Comparison of ENCODE assay signal across 10 mouse cellular contexts in the genomic region with DNA sequence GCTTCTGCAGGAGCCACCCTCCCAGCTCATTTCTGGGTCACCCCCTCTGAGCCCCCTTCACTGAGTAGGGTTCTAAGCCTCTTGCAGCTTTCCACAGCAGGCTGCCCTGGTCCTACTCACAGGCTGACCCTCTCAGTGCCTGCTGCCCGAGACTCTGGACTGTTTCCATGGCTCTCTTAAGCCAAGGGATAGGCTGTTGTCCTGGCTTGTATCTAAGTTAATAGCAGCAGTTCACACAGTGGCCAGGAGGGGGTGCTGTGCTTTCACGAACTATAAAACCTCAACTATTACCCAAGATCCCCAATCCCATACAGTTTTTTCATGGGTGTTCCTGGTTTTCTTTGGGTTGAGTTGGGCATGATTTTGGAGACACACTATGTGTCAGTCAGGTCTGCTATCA. TPM values are rescaled to one million over a fixed set of nuclear protein-coding genes. Genes with fewer than 3 reads are reported as not detected.
DNase-seq lines count a peak whose midpoint lies in the region; ATAC-seq and TF ChIP-seq lines count a peak whose summit lies in the region.
"Had no signal": no experiment of that assay in that cellular context is flagged by ENCODE, and none has a peak within 500 bp of the region (broad histone marks: within the 10 kb centered on the region; RNA-seq: fewer than 3 reads in every experiment).

No protein-coding gene starts in this region.

- no peaks in the 10 kb centered on the region for H3K9me3 ChIP-seq in midbrain, embryonic 11.5 days (ENCODE audit: control insufficient read depth, low read length)
- H3K9me3 ChIP-seq in midbrain, embryonic 13.5 days = no peaks in the 10 kb centered on the region
- H3K9me3 ChIP-seq in liver, postnatal 0 days (ENCODE audit: low read length) = no peaks in the 10 kb centered on the region
- H3K9me3 ChIP-seq: heart, embryonic 13.5 days had no signal

- H3K4me1 ChIP-seq in midbrain, embryonic 11.5 days (ENCODE audit: control insufficient read depth, insufficient read depth, low read length) = no peaks in the 10 kb centered on the region
- no peaks in the 10 kb centered on the region for H3K4me1 ChIP-seq in midbrain, embryonic 13.5 days (replicated peaks)
- H3K4me1 ChIP-seq in liver, postnatal 0 days (ENCODE audit: insufficient read depth) = no peaks in the 10 kb centered on the region
- H3K4me1 ChIP-seq: heart, embryonic 13.5 days had no signal

- 37% methylated on average over 2 of the region's 2 CpGs for WGBS in midbrain, embryonic 11.5 days
- WGBS in midbrain, embryonic 13.5 days = 36% methylated on average over 2 of the region's 2 CpGs
- 8% methylated on average over 2 of the region's 2 CpGs for WGBS in liver, postnatal 0 days (ENCODE audit: insufficient replicate concordance)

- no peaks in the 10 kb centered on the region for H3K36me3 ChIP-seq in midbrain, embryonic 11.5 days (ENCODE audit: control insufficient read depth, insufficient read depth, low read length)
- no peaks in the 10 kb centered on the region for H3K36me3 ChIP-seq in midbrain, embryonic 13.5 days
- H3K36me3 ChIP-seq in liver, postnatal 0 days (replicated peaks; ENCODE audit: insufficient read depth, low read length) = no peaks in the 10 kb centered on the region
- H3K36me3 ChIP-seq: heart, embryonic 13.5 days had no signal

- ATAC-seq in midbrain, embryonic 11.5 days (ENCODE audit: low FRiP score) = no peak
- ATAC-seq in midbrain, embryonic 13.5 days = no peak
- no peak for ATAC-seq in liver, postnatal 0 days

- TF ChIP-seq EP300 in liver, postnatal 0 days (IDR thresholded peaks at IDR 0.05; ENCODE audit: low read depth) = no peak

- H3K4me2 ChIP-seq in midbrain, embryonic 11.5 days = no peak overlapping the region
- H3K4me2 ChIP-seq in midbrain, embryonic 13.5 days (replicated peaks) = no peak overlapping the region
- no peak overlapping the region for H3K4me2 ChIP-seq in liver, postnatal 0 days (ENCODE audit: low read depth, low read length)
- H3K4me2 ChIP-seq: heart, embryonic 13.5 days had no signal

- H3K27me3 ChIP-seq in midbrain, embryonic 11.5 days (ENCODE audit: control insufficient read depth, insufficient read depth, low read length) = no peaks in the 10 kb centered on the region
- H3K27me3 ChIP-seq in midbrain, embryonic 13.5 days = no peaks in the 10 kb centered on the region
- H3K27me3 ChIP-seq in liver, postnatal 0 days (ENCODE audit: insufficient read depth, low read length) = no peaks in the 10 kb centered on the region

- H3K27ac ChIP-seq in midbrain, embryonic 11.5 days (ENCODE audit: low read depth, low read length) = no peak overlapping the region
- no peak overlapping the region for H3K27ac ChIP-seq in midbrain, embryonic 13.5 days
- no peak overlapping the region for H3K27ac ChIP-seq in liver, postnatal 0 days (ENCODE audit: low read depth)
- H3K27ac ChIP-seq: heart, embryonic 13.5 days had no signal

- H3K4me3 ChIP-seq in midbrain, embryonic 11.5 days (ENCODE audit: low read depth, low read length) = no peak overlapping the region
- H3K4me3 ChIP-seq in midbrain, embryonic 13.5 days (replicated peaks) = no peak overlapping the region
- no peak overlapping the region for H3K4me3 ChIP-seq in liver, postnatal 0 days (ENCODE audit: low read depth, low read length)
- H3K4me3 ChIP-seq: heart, embryonic 13.5 days had no signal

- peak; percentile 26 to 47 for DNase-seq in adrenal gland, adult 18-20 months (ENCODE audit: low spot score in 2 of 2)
- DNase-seq in adrenal gland, adult 2 months = no peak
- peak; percentile 94 for DNase-seq in midbrain, embryonic 11.5 days (ENCODE audit: low spot score, missing footprints)
- peak; percentile 14 for DNase-seq in cerebellum, adult 11-12 months
- peak; percentile 49 for DNase-seq in heart, postnatal 4 days
- DNase-seq in liver, postnatal 0 days = peak; percentile 72
- DNase-seq in right cerebral cortex, postnatal 4 days = peak; percentile 68

- H3K9ac ChIP-seq in midbrain, embryonic 11.5 days (ENCODE audit: low read length) = no peak overlapping the region
- no peak overlapping the region for H3K9ac ChIP-seq in midbrain, embryonic 13.5 days (replicated peaks)
- H3K9ac ChIP-seq in liver, postnatal 0 days (replicated peaks) = no peak overlapping the region
- H3K9ac ChIP-seq: heart, embryonic 13.5 days had no signal

- TF ChIP-seq CTCF in liver, postnatal 0 days (IDR thresholded peaks at IDR 0.05; ENCODE audit: low read depth) = peak; percentile 83

RNA-seq across cellular contexts. Expression of a gene that starts 2.3 kb away (rescaled TPM):
- not detected for total RNA-seq in adrenal gland, adult 18-20 months (2021)
- total RNA-seq in adrenal gland, adult 2 months (2021) = not detected
- polyA plus RNA-seq in adrenal gland, adult 2 months (2012; rRNA removed) = not detected in 2 replicates
- 0.12 TPM in 1 of 2 replicates, not detected in the other for polyA plus RNA-seq in midbrain, embryonic 11.5 days (2014; fragmentation: Nextera tagmentation; extraction: Ambion mirVana)
- 0.19 and 0.27 TPM in 2 replicates for polyA plus RNA-seq in midbrain, embryonic 13.5 days (2015; fragmentation: Nextera tagmentation; extraction: Ambion mirVana)
- not detected for total RNA-seq in heart, postnatal 4 days (2021)
- polyA plus RNA-seq in liver, postnatal 0 days (2015; fragmentation: Nextera tagmentation; extraction: Ambion mirVana) = 0.15 and 0.20 TPM in 2 replicates
- polyA plus RNA-seq: C2C12; heart, embryonic 13.5 days had no signal

RNA-seq across cellular contexts. Expression of a gene that starts 15.6 kb away (rescaled TPM):
- total RNA-seq in adrenal gland, adult 18-20 months (2021) = under 1 TPM; 0.50 to 0.64 TPM
- total RNA-seq in adrenal gland, adult 2 months (2021) = under 1 TPM; 0.31 to 0.72 TPM
- polyA plus RNA-seq in adrenal gland, adult 2 months (2012; rRNA removed) = 1.5 and 1.6 TPM in 2 replicates
- polyA plus RNA-seq in midbrain, embryonic 11.5 days (2014; fragmentation: Nextera tagmentation; extraction: Ambion mirVana) = 0.11 and 0.20 TPM in 2 replicates
- 0.16 and 0.45 TPM in 2 replicates for polyA plus RNA-seq in midbrain, embryonic 13.5 days (2015; fragmentation: Nextera tagmentation; extraction: Ambion mirVana)
- total RNA-seq in heart, postnatal 4 days (2021) = under 1 TPM; 0.07 to 0.14 TPM
- polyA plus RNA-seq in liver, postnatal 0 days (2015; fragmentation: Nextera tagmentation; extraction: Ambion mirVana) = 1.8 and 2.1 TPM in 2 replicates
- polyA plus RNA-seq: C2C12 had no signal

RNA-seq across cellular contexts. Expression of a gene that starts 19.3 kb away (rescaled TPM):
- total RNA-seq in adrenal gland, adult 18-20 months (2021) = under 1 TPM; 0.46 to 0.64 TPM
- under 1 TPM; 0.49 to 0.97 TPM for total RNA-seq in adrenal gland, adult 2 months (2021)
- 1.0 and 2.8 TPM in 2 replicates for polyA plus RNA-seq in adrenal gland, adult 2 months (2012; rRNA removed)
- 0.14 and 0.15 TPM in 2 replicates for polyA plus RNA-seq in midbrain, embryonic 11.5 days (2014; fragmentation: Nextera tagmentation; extraction: Ambion mirVana)
- polyA plus RNA-seq in midbrain, embryonic 13.5 days (2015; fragmentation: Nextera tagmentation; extraction: Ambion mirVana) = 0.20 and 0.31 TPM in 2 replicates
- under 1 TPM; 0.36 to 0.91 TPM for total RNA-seq in heart, postnatal 4 days (2021)
- 0.58 and 0.60 TPM in 2 replicates for polyA plus RNA-seq in liver, postnatal 0 days (2015; fragmentation: Nextera tagmentation; extraction: Ambion mirVana)

RNA-seq across cellular contexts. Expression of a gene that starts 43.4 kb away (rescaled TPM):
- 1 to 10 TPM in 1 of 2 experiments, under 1 TPM in 1; 0.99 to 1.1 TPM for total RNA-seq in adrenal gland, adult 18-20 months (2021)
- under 1 TPM; 0.55 to 0.92 TPM for total RNA-seq in adrenal gland, adult 2 months (2021)
- 3.5 and 3.7 TPM in 2 replicates for polyA plus RNA-seq in adrenal gland, adult 2 months (2012; rRNA removed)
- 0.05 and 0.33 TPM in 2 replicates for polyA plus RNA-seq in midbrain, embryonic 11.5 days (2014; fragmentation: Nextera tagmentation; extraction: Ambion mirVana)
- polyA plus RNA-seq in midbrain, embryonic 13.5 days (2015; fragmentation: Nextera tagmentation; extraction: Ambion mirVana) = 0.07 and 0.17 TPM in 2 replicates
- under 1 TPM in 1 of 2 experiments, not detected in 1; 0.24 TPM for total RNA-seq in heart, postnatal 4 days (2021)
- 0.83 and 1.1 TPM in 2 replicates for polyA plus RNA-seq in liver, postnatal 0 days (2015; fragmentation: Nextera tagmentation; extraction: Ambion mirVana)
- polyA plus RNA-seq: C2C12 had no signal

RNA-seq across cellular contexts. Expression of a gene that starts 54.1 kb away (rescaled TPM):
- not detected for total RNA-seq in adrenal gland, adult 18-20 months (2021)
- total RNA-seq in adrenal gland, adult 2 months (2021) = not detected
- polyA plus RNA-seq in adrenal gland, adult 2 months (2012; rRNA removed) = not detected in 2 replicates
- 0.08 TPM in 1 of 2 replicates, not detected in the other for polyA plus RNA-seq in midbrain, embryonic 11.5 days (2014; fragmentation: Nextera tagmentation; extraction: Ambion mirVana)
- not detected in 2 replicates for polyA plus RNA-seq in midbrain, embryonic 13.5 days (2015; fragmentation: Nextera tagmentation; extraction: Ambion mirVana)
- not detected for total RNA-seq in heart, postnatal 4 days (2021)
- not detected in 2 replicates for polyA plus RNA-seq in liver, postnatal 0 days (2015; fragmentation: Nextera tagmentation; extraction: Ambion mirVana)
- polyA plus RNA-seq: C2C12; heart, embryonic 13.5 days had no signal
